Mouse (Mus musculus) stomach, postnatal 0 days (tissue): ENCODE data around the gene Mpz.

Source experiments
- CTCF ChIP-seq: IDR thresholded peaks from 2 replicates; pipeline ENCODE4 v1.5.1; 2016; ENCODE audit warnings: antibody characterized with exemption, low read depth, mild to moderate bottlenecking, moderate library complexity
- EP300 ChIP-seq: optimal IDR thresholded peaks from 2 replicates; pipeline ENCODE3; 2016; ENCODE audit warnings: antibody characterized with exemption

DNA sequence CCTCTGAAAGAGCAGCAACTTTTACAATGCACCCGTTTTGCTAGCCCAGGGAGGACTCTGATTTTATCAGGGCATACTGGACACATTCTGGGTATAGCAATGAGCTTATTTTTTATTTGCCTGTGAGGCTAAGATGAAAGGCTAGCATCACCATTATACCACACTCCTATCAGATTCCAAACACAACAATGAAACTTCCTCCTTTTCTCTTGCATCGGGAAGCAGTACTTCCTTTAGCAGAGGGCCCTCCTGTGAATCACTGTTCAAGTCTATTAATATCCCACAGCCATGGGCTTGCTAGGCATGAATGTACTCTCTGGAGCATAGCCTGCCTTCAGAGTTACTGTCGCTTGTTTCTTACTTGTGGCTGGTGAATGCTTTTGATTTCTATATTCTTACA is 20.6 kb downstream of the Mpz start:
- no peak for TF ChIP-seq EP300
- TF ChIP-seq CTCF = no peak
